Mouse (Mus musculus) liver, embryonic 14.5 days (tissue): Measurements from ENCODE around the gene Ak1.

Experiments
- CTCF ChIP-seq: IDR thresholded peaks from 2 replicates; pipeline ENCODE4 v1.5.1; 2016; ENCODE audit warnings: antibody characterized with exemption, low read depth, control low read depth
- EP300 ChIP-seq: IDR thresholded peaks from 2 replicates; pipeline ENCODE4 v1.6.1; 2016; ENCODE audit warnings: antibody characterized with exemption, low read depth

- no peak for TF ChIP-seq CTCF
- TF ChIP-seq EP300: no peak
Observed at GRCm38 (mm10) chr2:32654743-32655393, 33.3 kb downstream of the Ak1 start.
